ENCODE assay signal across 9 mouse cellular contexts in genomic region chr13:92733252-92733651, GRCm38 (mm10).
A peak's percentile ranks its signal among the peaks of the same experiment; 100 is the strongest.
DNase-seq lines count a peak whose midpoint lies in the region; ATAC-seq and TF ChIP-seq lines count a peak whose summit lies in the region.
"Had no signal": no experiment of that assay in that cellular context is flagged by ENCODE, and none has a peak within 500 bp of the region (broad histone marks: within the 10 kb centered on the region; RNA-seq: fewer than 3 reads in every experiment).

No protein-coding gene starts in this region.

- peak; percentile 63 for ATAC-seq in cerebellum, adult (ENCODE audit: insufficient number of reproducible peaks, low FRiP score, low TSS enrichment)
- peak; percentile 72 for ATAC-seq in forebrain, postnatal 0 days
- peak; percentile 42 for ATAC-seq in lung, postnatal 0 days
- ATAC-seq in monocyte, adult 5-6 weeks (replicated peaks; ENCODE audit: insufficient number of reproducible peaks, low FRiP score, low TSS enrichment, poor library complexity, severe bottlenecking) = no peak

- H3K4me2 ChIP-seq in forebrain, postnatal 0 days (ENCODE audit: low read depth) = peak overlapping the region; percentile 15; the same call in 1 of the 2 replicates
- H3K4me2 ChIP-seq in lung, postnatal 0 days (replicated peaks; ENCODE audit: low read depth, low read length) = no peak overlapping the region; the same call in 1 of the 2 replicates
- H3K4me2 ChIP-seq: heart, embryonic 13.5 days had no signal

- no peak overlapping the region for H3K27ac ChIP-seq in ES-Bruce4 (ENCODE audit: insufficient read depth, low read length)
- peak overlapping the region; percentile 69 for H3K27ac ChIP-seq in forebrain, postnatal 0 days (ENCODE audit: low read depth, low read length)
- no peak overlapping the region for H3K27ac ChIP-seq in lung, postnatal 0 days (ENCODE audit: low read length)
- no peak overlapping the region for H3K27ac ChIP-seq in small intestine, adult 2 months (ENCODE audit: insufficient read depth, low read depth, low read length)
- H3K27ac ChIP-seq: heart, embryonic 13.5 days had no signal

- no peaks in the 10 kb centered on the region for H3K27me3 ChIP-seq in ES-Bruce4 (ENCODE audit: control insufficient read depth, insufficient read depth, low read length, poor library complexity, severe bottlenecking)
- H3K27me3 ChIP-seq in forebrain, postnatal 0 days (ENCODE audit: insufficient read depth, low read length) = no peaks in the 10 kb centered on the region
- no peaks in the 10 kb centered on the region for H3K27me3 ChIP-seq in lung, postnatal 0 days (replicated peaks; ENCODE audit: insufficient read depth, low read length)
- H3K27me3 ChIP-seq in small intestine, adult 2 months (ENCODE audit: control insufficient read depth, insufficient read depth, low read length) = no peaks in the 10 kb centered on the region

- WGBS in forebrain, postnatal 0 days = 18% methylated on average over 9 of the region's 9 CpGs
- WGBS in lung, postnatal 0 days = 33% methylated on average over 9 of the region's 9 CpGs
- 26% methylated on average over 9 of the region's 9 CpGs for WGBS in small intestine, adult 2 months

- H3K4me3 ChIP-seq in ES-Bruce4 (ENCODE audit: low read depth, low read length) = no peak overlapping the region
- H3K4me3 ChIP-seq in forebrain, postnatal 0 days (ENCODE audit: low read depth, low read length) = no peak overlapping the region
- no peak overlapping the region for H3K4me3 ChIP-seq in lung, postnatal 0 days (ENCODE audit: low read depth, low read length)
- no peak overlapping the region for H3K4me3 ChIP-seq in small intestine, adult 2 months (ENCODE audit: low read depth, low read length)
- H3K4me3 ChIP-seq: heart, embryonic 13.5 days had no signal

- no peaks in the 10 kb centered on the region for H3K36me3 ChIP-seq in ES-Bruce4 (ENCODE audit: control insufficient read depth, insufficient read depth, low read length, poor library complexity, severe bottlenecking)
- no peaks in the 10 kb centered on the region for H3K36me3 ChIP-seq in forebrain, postnatal 0 days (ENCODE audit: insufficient read depth)
- no peaks in the 10 kb centered on the region for H3K36me3 ChIP-seq in lung, postnatal 0 days (ENCODE audit: insufficient read depth, low read length)
- H3K36me3 ChIP-seq in small intestine, adult 2 months (ENCODE audit: control insufficient read depth, insufficient read depth, low read length) = no peaks in the 10 kb centered on the region
- H3K36me3 ChIP-seq: heart, embryonic 13.5 days had no signal

- H3K9ac ChIP-seq in ES-Bruce4 (ENCODE audit: low read depth, poor library complexity, severe bottlenecking) = no peak overlapping the region
- H3K9ac ChIP-seq in forebrain, postnatal 0 days = no peak overlapping the region
- no peak overlapping the region for H3K9ac ChIP-seq in lung, postnatal 0 days (replicated peaks; ENCODE audit: low read depth)
- H3K9ac ChIP-seq: heart, embryonic 13.5 days had no signal

- peak; percentile 84 to 86 for DNase-seq in B cell, adult 2 months
- peak; percentile 71 for DNase-seq in forebrain, postnatal 0 days
- peak; percentile 63 for DNase-seq in kidney, postnatal 14 days
- DNase-seq in lung, postnatal 0 days (ENCODE audit: low spot score) = peak; percentile 32

- no peak for TF ChIP-seq POLR2A in ES-Bruce4 (IDR thresholded peaks at IDR 0.05; ENCODE audit: insufficient read depth, low read length)
- no peak for TF ChIP-seq POLR2A in small intestine, adult 2 months (IDR thresholded peaks at IDR 0.05; ENCODE audit: low read depth, low read length)

- H3K4me1 ChIP-seq in ES-Bruce4 (ENCODE audit: control insufficient read depth, insufficient read depth, low read length) = no peaks in the 10 kb centered on the region
- H3K4me1 ChIP-seq in forebrain, postnatal 0 days (ENCODE audit: insufficient read depth) = peaks cover 12% of the 10 kb centered on the region; the same call in 1 of the 2 replicates
- peaks cover 6% of the 10 kb centered on the region; the same call in 1 of the 2 replicates for H3K4me1 ChIP-seq in lung, postnatal 0 days (ENCODE audit: insufficient read depth, low read depth, low read length)
- H3K4me1 ChIP-seq in small intestine, adult 2 months (ENCODE audit: control insufficient read depth, insufficient read depth, insufficient read length, low read length) = no peaks in the 10 kb centered on the region

- peak; percentile 74 for TF ChIP-seq CTCF in ES-Bruce4 (IDR thresholded peaks at IDR 0.05; ENCODE audit: low read depth, low read length)
- TF ChIP-seq CTCF in forebrain, postnatal 0 days (IDR thresholded peaks at IDR 0.05; ENCODE audit: low read depth) = peak; percentile 51
- TF ChIP-seq CTCF in lung, postnatal 0 days (IDR thresholded peaks at IDR 0.05) = peak; percentile 71
- peak; percentile 78; the same call in 1 of the 2 replicates for TF ChIP-seq CTCF in small intestine, adult 2 months (IDR thresholded peaks at IDR 0.05; ENCODE audit: extremely low read depth, insufficient read length, insufficient replicate concordance, low read depth, low read length)

- H3K9me3 ChIP-seq in ES-Bruce4 (replicated peaks; ENCODE audit: control insufficient read depth, insufficient read depth, low read length, poor library complexity, severe bottlenecking) = no peaks in the 10 kb centered on the region
- no peaks in the 10 kb centered on the region for H3K9me3 ChIP-seq in forebrain, postnatal 0 days (ENCODE audit: low read length)
- no peaks in the 10 kb centered on the region for H3K9me3 ChIP-seq in lung, postnatal 0 days (ENCODE audit: low read length)
- H3K9me3 ChIP-seq: heart, embryonic 13.5 days had no signal

- no peak for TF ChIP-seq EP300 in ES-Bruce4 (IDR thresholded peaks at IDR 0.05; ENCODE audit: insufficient read depth, low read depth, low read length)
- TF ChIP-seq EP300 in lung, postnatal 0 days (IDR thresholded peaks at IDR 0.05) = no peak

Comparison
In these comparisons a context has a peak if more than half of its experiments do, and no peak if none do; other contexts are left out.
1. DNase-seq: peak in every context shown above with its lines; median percentile 85 in B cell, adult 2 months; 71 in forebrain, postnatal 0 days; 63 in kidney, postnatal 14 days; 32 in lung, postnatal 0 days.